Comparison of ENCODE assay signal across 8 mouse cellular contexts in genomic region chr1:155973719-155974379, GRCm38 (mm10). TPM values are rescaled to one million over a fixed set of nuclear protein-coding genes. Genes with fewer than 3 reads are reported as not detected.
DNase-seq lines count a peak whose midpoint lies in the region; ATAC-seq and TF ChIP-seq lines count a peak whose summit lies in the region.

No protein-coding gene starts in this region.

- H3K79me2 ChIP-seq in heart, adult 2 months (replicated peaks; ENCODE audit: control insufficient read depth, insufficient read depth, low read length), result peaks cover 8% of the 10 kb centered on the region

- no peak for ATAC-seq in embryonic facial prominence, embryonic 14.5 days (ENCODE audit: low read depth)
- peak; percentile 37 for ATAC-seq in inflammation-experienced regulatory T-cells, adult 6 months
- no peak for ATAC-seq in liver, postnatal 0 days

- H3K27me3 ChIP-seq in heart, adult 2 months (ENCODE audit: control insufficient read depth, insufficient read depth, low read length), result no peaks in the 10 kb centered on the region
- H3K27me3 ChIP-seq in ES-Bruce4 (ENCODE audit: control insufficient read depth, insufficient read depth, low read length, poor library complexity, severe bottlenecking), result no peaks in the 10 kb centered on the region
- H3K27me3 ChIP-seq in embryonic facial prominence, embryonic 14.5 days (replicated peaks; ENCODE audit: control insufficient read depth, insufficient read depth, low read length), result no peaks in the 10 kb centered on the region
- H3K27me3 ChIP-seq in liver, postnatal 0 days (ENCODE audit: insufficient read depth, low read length), result no peaks in the 10 kb centered on the region

- peaks cover 4% of the 10 kb centered on the region for H3K4me1 ChIP-seq in heart, adult 2 months (ENCODE audit: control insufficient read depth, insufficient read depth, low read length)
- no peaks in the 10 kb centered on the region for H3K4me1 ChIP-seq in ES-Bruce4 (ENCODE audit: control insufficient read depth, insufficient read depth, low read length)
- peaks cover 9% of the 10 kb centered on the region; the same call in 1 of the 2 replicates for H3K4me1 ChIP-seq in embryonic facial prominence, embryonic 14.5 days (ENCODE audit: control insufficient read depth, insufficient read depth, low read length)
- H3K4me1 ChIP-seq in liver, postnatal 0 days (ENCODE audit: insufficient read depth), result peaks cover 21% of the 10 kb centered on the region

- peak overlapping the region; percentile 56 for H3K4me3 ChIP-seq in heart, adult 2 months
- peak overlapping the region; percentile 82 for H3K4me3 ChIP-seq in ES-Bruce4 (ENCODE audit: low read depth, low read length)
- peak overlapping the region; percentile 97 for H3K4me3 ChIP-seq in embryonic facial prominence, embryonic 14.5 days (ENCODE audit: low read depth, low read length)
- H3K4me3 ChIP-seq in liver, postnatal 0 days (ENCODE audit: low read depth, low read length), result peak overlapping the region; percentile 93

- TF ChIP-seq POLR2A in heart, adult 2 months (IDR thresholded peaks at IDR 0.05; ENCODE audit: insufficient read depth, low read depth, low read length), result no peak
- no peak for TF ChIP-seq POLR2A in ES-Bruce4 (IDR thresholded peaks at IDR 0.05; ENCODE audit: insufficient read depth, low read length)

- TF ChIP-seq CTCF in heart, adult 2 months (IDR thresholded peaks at IDR 0.05), result peak; percentile 46
- no peak for TF ChIP-seq CTCF in ES-Bruce4 (IDR thresholded peaks at IDR 0.05; ENCODE audit: low read depth, low read length)
- peak; percentile 38 for TF ChIP-seq CTCF in liver, postnatal 0 days (IDR thresholded peaks at IDR 0.05; ENCODE audit: low read depth)

- peaks cover 3% of the 10 kb centered on the region; the same call in 1 of the 2 replicates for H3K36me3 ChIP-seq in heart, adult 2 months (ENCODE audit: control insufficient read depth, insufficient read depth, low read length)
- H3K36me3 ChIP-seq in ES-Bruce4 (ENCODE audit: control insufficient read depth, insufficient read depth, low read length, poor library complexity, severe bottlenecking), result no peaks in the 10 kb centered on the region
- no peaks in the 10 kb centered on the region for H3K36me3 ChIP-seq in embryonic facial prominence, embryonic 14.5 days (ENCODE audit: control insufficient read depth, insufficient read depth, low read length)
- no peaks in the 10 kb centered on the region for H3K36me3 ChIP-seq in liver, postnatal 0 days (replicated peaks; ENCODE audit: insufficient read depth, low read length)

- intact Hi-C loops in heart, adult 2 months (cut with DNase I), result loop anchor here (1.0 to 5.0 kb wide), 2 partner anchors 62 to 162 kb away; partner anchors contain the start of genes Qsox1 and Tor1aip1

- TF ChIP-seq EP300 in heart, adult 2 months (IDR thresholded peaks at IDR 0.05; ENCODE audit: insufficient read depth, low read depth, low read length), result no peak
- TF ChIP-seq EP300 in ES-Bruce4 (IDR thresholded peaks at IDR 0.05; ENCODE audit: insufficient read depth, low read depth, low read length), result no peak
- TF ChIP-seq EP300 in liver, postnatal 0 days (IDR thresholded peaks at IDR 0.05; ENCODE audit: low read depth), result peak; percentile 27; the same call in 1 of the 2 replicates

- peak; percentile 4 to 28 for DNase-seq in heart, adult 2 months
- DNase-seq in heart, adult 8-10 months (ENCODE audit: low spot score), result no peak
- DNase-seq in embryonic facial prominence, embryonic 14.5 days (ENCODE audit: low spot score), result no peak
- DNase-seq in liver, postnatal 0 days, result peak; percentile 24
- DNase-seq in spleen, adult 12 weeks (ENCODE audit: low spot score), result peak; percentile 23
- no peak for DNase-seq in embryo, embryonic 10.5 days (ENCODE audit: low spot score)

- WGBS in heart, adult 2 months, result 7% methylated on average over 19 of the region's 19 CpGs
- 4% methylated on average over 19 of the region's 19 CpGs for WGBS in embryonic facial prominence, embryonic 14.5 days
- WGBS in liver, postnatal 0 days (ENCODE audit: insufficient replicate concordance), result 4% methylated on average over 19 of the region's 19 CpGs

- H3K9me3 ChIP-seq in ES-Bruce4 (replicated peaks; ENCODE audit: control insufficient read depth, insufficient read depth, low read length, poor library complexity, severe bottlenecking), result no peaks in the 10 kb centered on the region
- no peaks in the 10 kb centered on the region for H3K9me3 ChIP-seq in embryonic facial prominence, embryonic 14.5 days (ENCODE audit: control insufficient read depth, low read length)
- H3K9me3 ChIP-seq in liver, postnatal 0 days (ENCODE audit: low read length), result no peaks in the 10 kb centered on the region

- H3K4me2 ChIP-seq in embryonic facial prominence, embryonic 14.5 days (ENCODE audit: low read depth, low read length), result peak overlapping the region; percentile 66
- peak overlapping the region; percentile 90 for H3K4me2 ChIP-seq in liver, postnatal 0 days (ENCODE audit: low read depth, low read length)

- peak overlapping the region; percentile 94 for H3K27ac ChIP-seq in heart, adult 2 months
- H3K27ac ChIP-seq in ES-Bruce4 (ENCODE audit: insufficient read depth, low read length), result no peak overlapping the region
- H3K27ac ChIP-seq in embryonic facial prominence, embryonic 14.5 days (replicated peaks; ENCODE audit: low read depth, low read length), result peak overlapping the region; percentile 90
- peak overlapping the region; percentile 95 for H3K27ac ChIP-seq in liver, postnatal 0 days (ENCODE audit: low read depth)

- peak overlapping the region; percentile 54 for H3K9ac ChIP-seq in heart, adult 2 months (ENCODE audit: low read depth, low read length)
- H3K9ac ChIP-seq in ES-Bruce4 (ENCODE audit: low read depth, poor library complexity, severe bottlenecking), result peak overlapping the region; percentile 98
- peak overlapping the region; percentile 96 for H3K9ac ChIP-seq in embryonic facial prominence, embryonic 14.5 days (ENCODE audit: low read depth, low read length)
- H3K9ac ChIP-seq in liver, postnatal 0 days (replicated peaks), result peak overlapping the region; percentile 97

RNA-seq across cellular contexts. Expression of gene Cep350, which starts 0.8 kb away (rescaled TPM):
- 10 to 100 TPM; 37.1 to 38.0 TPM for total RNA-seq in heart, adult 2 months (2021)
- 3.9 and 7.4 TPM in 2 replicates for polyA plus RNA-seq in heart, adult 2 months (2012; rRNA removed)
- 10 to 100 TPM; 36.6 to 44.2 (median 39.7) TPM for total RNA-seq in heart, adult 8-10 months (2022)
- polyA plus RNA-seq in ES-Bruce4 (2011; ENCODE audit: insufficient read depth, insufficient read length, low read depth, missing spikeins), result 35.2 and 36.5 TPM in 2 replicates
- polyA plus RNA-seq in embryonic facial prominence, embryonic 14.5 days (2014; fragmentation: Nextera tagmentation; extraction: Ambion mirVana), result 13.1 and 14.0 TPM in 2 replicates
- 10 to 100 TPM in 1 of 3 experiments, 1 to 10 TPM in 2; 8.7 to 12.8 (median 9.7) TPM for polyA plus RNA-seq in inflammation-experienced regulatory T-cells, adult 6 months (2017; shearing (Covaris generic))
- polyA plus RNA-seq in liver, postnatal 0 days (2015; fragmentation: Nextera tagmentation; extraction: Ambion mirVana), result 4.6 and 5.7 TPM in 2 replicates

Comparison
In these comparisons a context has a peak if more than half of its experiments do, and no peak if none do; other contexts are left out.
1. DNase-seq: peak in heart, adult 2 months (2 of 2), liver, postnatal 0 days (single experiment) and spleen, adult 12 weeks (single experiment); none in heart, adult 8-10 months (single experiment), embryonic facial prominence, embryonic 14.5 days (single experiment) and embryo, embryonic 10.5 days (single experiment).
2. Peak in every context shown above with its lines, with median percentiles within 50 percentile points of each other: H3K4me3 ChIP-seq and H3K9ac ChIP-seq.